Mouse (Mus musculus): Measurements from ENCODE around the gene Ssna1. TPM values are rescaled to one million over a fixed set of nuclear protein-coding genes. Genes with fewer than 3 reads are reported as not detected.

Gene Ssna1
- 218 and 231 TPM in 2 replicates for polyA plus RNA-seq (2016; fragmentation: Nextera tagmentation; extraction: Ambion mirVana)

DNA sequence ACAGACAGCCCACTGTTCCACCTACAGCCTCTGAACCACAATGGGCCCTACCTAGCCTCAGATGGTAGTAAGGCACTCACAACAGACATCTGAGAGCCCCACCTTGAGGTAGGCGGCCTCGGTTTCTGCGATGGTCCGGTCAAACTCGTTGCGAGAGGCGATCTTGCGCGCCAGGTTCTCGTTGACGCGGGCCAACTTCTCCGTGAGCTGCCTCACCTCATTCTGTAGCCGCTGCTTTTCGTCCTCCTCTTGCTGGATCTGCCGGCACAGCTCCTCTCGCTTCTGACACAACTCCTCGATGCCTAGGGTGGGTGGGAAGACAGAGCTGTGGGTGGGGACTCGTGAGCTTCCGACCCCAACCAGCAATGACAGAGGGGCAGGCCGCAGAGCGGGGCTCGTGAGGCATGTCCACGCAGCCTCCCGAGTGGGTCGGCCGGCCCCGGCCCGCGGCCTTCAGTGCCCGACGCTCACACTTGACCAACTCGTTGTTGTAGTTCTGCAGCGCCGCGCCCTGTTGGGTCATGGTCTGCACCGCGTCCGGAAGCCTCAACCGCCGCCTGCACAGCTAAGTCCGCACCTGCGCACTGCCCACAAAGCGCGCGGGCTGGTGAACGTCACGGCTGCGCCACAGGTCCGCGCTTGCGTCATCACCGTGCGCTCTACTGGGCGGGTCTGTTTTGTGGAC is at the start of gene Ssna1, which contains the start of gene Anapc2:
TSS of gene Ssna1 (minus strand) at position 612 of the 685 bp plus-strand sequence.
TSS of gene Anapc2 (plus strand) at position 652 of the 685 bp plus-strand sequence.
- peaks cover 23% of the 10 kb centered on the region for H3K4me1 ChIP-seq
- H3K4me3 ChIP-seq: peak within 1 kb of the TSS; percentile 94
- H3K4me2 ChIP-seq (replicated peaks): peak within 1 kb of the TSS; percentile 97
- ATAC-seq (ENCODE audit: insufficient number of reproducible peaks, insufficient read depth, low FRiP score, low TSS enrichment): peak; percentile 92
- H3K27ac ChIP-seq: peak within 1 kb of the TSS; percentile 82
- WGBS: 1% methylated on average over 55 of the region's 55 CpGs
- H3K36me3 ChIP-seq: peaks cover 59% of the 10 kb centered on the region
- H3K27me3 ChIP-seq: no peaks in the 10 kb centered on the region
- peak within 1 kb of the TSS; percentile 86 for H3K9ac ChIP-seq
- no peaks in the 10 kb centered on the region for H3K9me3 ChIP-seq

GRCm38 (mm10) chr2:25320084-25320483 is 47.8 kb upstream of the Ssna1 start:
- Histone ChIP-seq H3K36me3 (no peaks in the 10 kb centered on the region), H3K4me1 (peaks cover 9% of the 10 kb centered on the region; the same call in 1 of the 2 replicates), H3K9me3 (no peaks in the 10 kb centered on the region), H3K9ac (no peak overlapping the region), H3K27me3 (peaks cover 61% of the 10 kb centered on the region), H3K27ac (no peak overlapping the region), H3K4me3 (no peak overlapping the region), H3K4me2 (replicated peaks) (no peak overlapping the region)
- ATAC-seq (ENCODE audit: insufficient number of reproducible peaks, insufficient read depth, low FRiP score, low TSS enrichment): no peak
- 42% methylated on average over 2 of the region's 2 CpGs for WGBS

GRCm38 (mm10) chr2:25318971-25319773 is 46.9 kb upstream of the Ssna1 start, which contains the start of gene Grin1:
Grin1 (minus strand) TSS chr2:25319187.
- Histone ChIP-seq H3K27me3 (peaks cover 69% of the 10 kb centered on the region), H3K36me3 (no peaks in the 10 kb centered on the region), H3K9me3 (no peaks in the 10 kb centered on the region), H3K4me1 (peaks cover 9% of the 10 kb centered on the region; the same call in 1 of the 2 replicates), H3K9ac (no peak within 1 kb of the TSS), H3K4me3 (peak within 1 kb of the TSS; percentile 30), H3K27ac (no peak within 1 kb of the TSS), H3K4me2 (replicated peaks) (peak within 1 kb of the TSS; percentile 55)
- ATAC-seq (ENCODE audit: insufficient number of reproducible peaks, insufficient read depth, low FRiP score, low TSS enrichment): 0 out of 2 replicates have a peak, but pooled peaks have one; percentile 28
- 10% methylated on average over 58 of the region's 58 CpGs for WGBS

DNA sequence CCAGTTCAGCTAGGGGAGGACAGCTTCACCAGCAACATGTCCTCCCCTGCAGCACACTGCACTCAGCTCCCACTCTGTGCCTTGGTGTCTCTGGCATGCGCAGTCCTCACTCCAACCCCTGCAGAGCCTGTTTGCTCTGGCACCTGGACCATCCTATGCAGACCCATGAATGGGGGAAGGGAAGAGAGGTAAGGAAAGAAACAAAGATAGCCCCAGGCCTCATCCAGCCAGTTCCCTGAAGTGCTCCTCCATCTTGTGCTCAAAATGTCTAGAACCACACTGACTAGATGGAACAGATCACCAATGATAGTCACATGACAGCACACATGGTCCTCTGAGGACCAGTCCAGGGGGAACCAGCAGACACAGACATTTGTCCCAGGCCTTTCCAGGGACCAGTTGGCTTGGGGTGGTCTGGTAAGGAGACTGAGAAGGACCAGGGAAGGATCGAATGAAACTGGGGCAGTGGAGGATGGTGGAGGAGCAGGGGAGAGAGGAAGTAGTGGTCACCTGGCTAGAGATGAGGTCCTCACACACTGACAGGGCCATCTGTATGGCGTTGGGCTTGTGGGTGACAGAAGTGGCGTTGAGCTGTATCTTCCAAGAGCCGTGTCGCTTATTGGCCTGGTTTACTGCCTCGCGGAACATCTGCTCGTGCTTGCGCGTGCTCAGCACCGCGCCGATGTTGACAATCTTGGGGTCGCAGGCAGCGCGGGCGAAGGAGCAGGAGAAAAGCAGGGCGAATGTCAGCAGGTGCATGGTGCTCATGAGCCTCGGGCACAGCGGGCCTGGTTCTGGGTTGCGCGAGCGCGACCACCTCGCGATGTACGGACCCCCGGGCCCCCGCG is 46.1 kb upstream of the Ssna1 start:
- Histone ChIP-seq H3K27me3 (peaks cover 76% of the 10 kb centered on the region), H3K4me1 (peaks cover 9% of the 10 kb centered on the region; the same call in 1 of the 2 replicates), H3K9me3 (no peaks in the 10 kb centered on the region), H3K9ac (no peak overlapping the region), H3K4me2 (replicated peaks) (peak overlapping the region; percentile 55), H3K27ac (no peak overlapping the region), H3K4me3 (peak overlapping the region; percentile 30), H3K36me3 (no peaks in the 10 kb centered on the region)
- 8% methylated on average over 31 of the region's 31 CpGs for WGBS
- peak; percentile 41; the same call in 1 of the 2 replicates for ATAC-seq (ENCODE audit: insufficient number of reproducible peaks, insufficient read depth, low FRiP score, low TSS enrichment)

GRCm38 (mm10) chr2:25311491-25311891 is 39.3 kb upstream of the Ssna1 start:
- Histone ChIP-seq H3K27me3 (peaks cover 89% of the 10 kb centered on the region), H3K4me3 (no peak overlapping the region), H3K9ac (no peak overlapping the region), H3K27ac (no peak overlapping the region), H3K36me3 (no peaks in the 10 kb centered on the region), H3K4me2 (replicated peaks) (no peak overlapping the region), H3K9me3 (no peaks in the 10 kb centered on the region), H3K4me1 (no peaks in the 10 kb centered on the region)
- no peak for ATAC-seq (ENCODE audit: insufficient number of reproducible peaks, insufficient read depth, low FRiP score, low TSS enrichment)
- WGBS: 7% methylated on average over 11 of the region's 11 CpGs

DNA sequence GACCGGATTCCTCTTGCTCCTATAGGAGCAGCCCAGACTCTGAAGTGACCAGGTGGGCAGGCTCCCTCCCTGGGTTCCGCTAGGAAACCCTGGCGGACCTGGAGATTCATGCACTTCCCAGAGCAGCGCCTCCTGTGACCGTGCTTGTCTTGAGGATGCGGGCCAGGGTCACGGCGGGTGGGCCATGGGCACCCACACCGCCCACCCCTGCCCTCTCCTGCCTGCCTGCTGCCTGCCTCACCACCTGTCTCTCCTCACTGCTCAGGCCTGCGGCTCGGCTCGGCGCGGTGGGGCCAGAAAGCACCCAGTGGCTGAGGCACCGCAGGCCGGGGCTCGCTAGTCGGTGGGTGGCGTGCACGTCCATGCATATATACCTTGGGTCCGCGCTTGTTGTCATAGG is 38.7 kb upstream of the Ssna1 start:
- ATAC-seq (ENCODE audit: insufficient number of reproducible peaks, insufficient read depth, low FRiP score, low TSS enrichment): no peak
- H3K4me1 ChIP-seq: no peaks in the 10 kb centered on the region
- no peak overlapping the region for H3K27ac ChIP-seq
- H3K4me3 ChIP-seq: no peak overlapping the region
- H3K9ac ChIP-seq: no peak overlapping the region
- 2% methylated on average over 22 of the region's 22 CpGs for WGBS
- H3K36me3 ChIP-seq: no peaks in the 10 kb centered on the region
- H3K9me3 ChIP-seq: no peaks in the 10 kb centered on the region
- peaks cover 89% of the 10 kb centered on the region for H3K27me3 ChIP-seq
- no peak overlapping the region for H3K4me2 ChIP-seq (replicated peaks)

GRCm38 (mm10) chr2:25310180-25310579 is 37.9 kb upstream of the Ssna1 start:
- H3K36me3 ChIP-seq: no peaks in the 10 kb centered on the region
- peaks cover 93% of the 10 kb centered on the region for H3K27me3 ChIP-seq
- peaks cover 2% of the 10 kb centered on the region; the same call in 1 of the 2 replicates for H3K4me1 ChIP-seq
- H3K4me3 ChIP-seq: no peak overlapping the region
- 56% methylated on average over 10 of the region's 10 CpGs for WGBS
- no peaks in the 10 kb centered on the region for H3K9me3 ChIP-seq
- ATAC-seq (ENCODE audit: insufficient number of reproducible peaks, insufficient read depth, low FRiP score, low TSS enrichment): no peak
- no peak overlapping the region for H3K27ac ChIP-seq
- H3K9ac ChIP-seq: no peak overlapping the region
- H3K4me2 ChIP-seq (replicated peaks): no peak overlapping the region

DNA sequence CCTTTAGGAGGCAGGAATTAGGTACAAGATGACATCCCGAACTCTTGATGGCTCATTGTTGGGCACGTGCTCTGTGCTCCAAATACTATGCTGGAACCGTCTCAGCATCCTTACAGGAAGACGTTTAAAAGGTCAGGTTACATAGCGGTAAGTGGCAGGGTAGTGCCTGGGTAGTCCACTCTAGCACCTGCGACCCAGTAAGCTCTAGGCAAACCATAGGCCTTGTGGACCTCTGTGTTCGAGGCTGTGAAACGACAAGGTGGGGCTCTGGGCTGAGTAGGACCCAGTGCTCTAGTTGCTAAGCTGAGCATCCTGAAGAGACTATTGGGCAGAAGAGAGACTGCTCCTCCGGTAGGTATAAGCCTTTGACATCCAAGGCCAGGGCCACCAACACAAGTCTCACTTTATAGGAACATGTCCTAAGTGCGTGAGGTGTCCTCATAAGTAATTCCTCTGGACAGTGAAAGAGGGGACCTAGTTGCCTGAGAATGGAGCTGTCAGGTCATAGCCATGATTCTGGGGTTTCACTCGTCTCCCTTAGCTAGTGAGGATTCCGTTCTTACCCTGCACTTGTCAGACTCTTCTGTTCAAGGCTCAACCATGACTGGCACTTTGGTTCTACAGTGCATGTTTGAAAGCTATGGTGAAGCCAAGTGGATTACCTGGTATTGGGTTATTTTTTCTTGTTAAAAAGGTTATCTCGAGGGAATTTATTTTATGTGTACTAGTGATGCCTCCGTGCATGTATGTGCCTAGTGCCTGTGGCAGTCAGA is 33.5 kb upstream of the Ssna1 start:
- Histone ChIP-seq H3K4me3 (peak overlapping the region; percentile 46), H3K4me2 (replicated peaks) (peak overlapping the region; percentile 84), H3K27ac (no peak overlapping the region), H3K36me3 (no peaks in the 10 kb centered on the region), H3K9ac (peak overlapping the region; percentile 56), H3K27me3 (peaks cover 68% of the 10 kb centered on the region), H3K4me1 (peaks cover 9% of the 10 kb centered on the region; the same call in 1 of the 2 replicates), H3K9me3 (no peaks in the 10 kb centered on the region)
- WGBS: 47% methylated on average over 14 of the region's 14 CpGs
- ATAC-seq (ENCODE audit: insufficient number of reproducible peaks, insufficient read depth, low FRiP score, low TSS enrichment): 0 out of 2 replicates have a peak, but pooled peaks have one; percentile 24

- Histone ChIP-seq H3K27ac (no peak overlapping the region), H3K36me3 (no peaks in the 10 kb centered on the region), H3K27me3 (peaks cover 59% of the 10 kb centered on the region), H3K4me3 (peak overlapping the region; percentile 46), H3K9ac (peak overlapping the region; percentile 56), H3K4me2 (replicated peaks) (peak overlapping the region; percentile 84), H3K4me1 (peaks cover 9% of the 10 kb centered on the region; the same call in 1 of the 2 replicates), H3K9me3 (no peaks in the 10 kb centered on the region)
- peak; percentile 57 for ATAC-seq (ENCODE audit: insufficient number of reproducible peaks, insufficient read depth, low FRiP score, low TSS enrichment)
- WGBS: 3% methylated on average over 45 of the region's 45 CpGs
Observed at GRCm38 (mm10) chr2:25304657-25305541, 32.7 kb upstream of the Ssna1 start.

Measured in embryonic facial prominence, embryonic 12.5 days (tissue).